Mouse (Mus musculus): Measurements from ENCODE around the gene Akr1c14. TPM values are rescaled to one million over a fixed set of nuclear protein-coding genes. Genes with fewer than 3 reads are reported as not detected.
"Not testable (repeated sequence)": the region's sequence is repeated elsewhere in the genome, so short reads cannot be mapped to it uniquely, and the experiment has no call there.

Gene Akr1c14
- polyA plus RNA-seq, 1 experiment from 2014 or later: not detected

- WGBS (ENCODE audit: missing documents): 90% methylated on average over 9 of the region's 9 CpGs
- no peak overlapping the region for H3K4me3 ChIP-seq (ENCODE audit: inconsistent target)
- H3K27ac ChIP-seq: no peak overlapping the region
- H3K79me2 ChIP-seq (ENCODE audit: inconsistent target): no peaks in the 10 kb centered on the region
- H3K36me3 ChIP-seq (ENCODE audit: inconsistent target): no peaks in the 10 kb centered on the region
Observed at GRCm38 (mm10) chr13:4076517-4077435, 28.0 kb downstream of the Akr1c14 start.

DNA sequence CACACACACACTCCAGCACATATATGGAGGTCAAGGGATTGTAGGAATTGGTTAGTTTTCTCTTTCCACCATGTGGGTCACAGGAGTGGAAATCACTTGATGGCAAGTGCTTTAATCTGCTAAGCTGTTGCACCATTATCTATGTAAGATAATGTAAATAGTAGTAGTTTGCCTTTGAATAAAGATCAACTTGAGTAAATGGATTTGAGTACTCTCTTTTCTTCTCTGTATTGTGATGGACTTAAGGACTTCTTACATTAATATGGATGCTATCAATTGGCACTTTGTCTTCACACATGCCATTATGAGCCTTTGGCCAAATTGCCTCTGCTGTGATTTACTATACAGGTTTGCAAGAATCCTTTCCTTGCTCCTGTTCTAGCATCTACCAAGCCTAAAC lies 31.1 kb downstream of the Akr1c14 start:
- H3K79me2 ChIP-seq (ENCODE audit: inconsistent target): no peaks in the 10 kb centered on the region
- no peak overlapping the region for H3K27ac ChIP-seq
- H3K4me3 ChIP-seq (ENCODE audit: inconsistent target): no peak overlapping the region
- H3K36me3 ChIP-seq (ENCODE audit: inconsistent target): no peaks in the 10 kb centered on the region

DNA sequence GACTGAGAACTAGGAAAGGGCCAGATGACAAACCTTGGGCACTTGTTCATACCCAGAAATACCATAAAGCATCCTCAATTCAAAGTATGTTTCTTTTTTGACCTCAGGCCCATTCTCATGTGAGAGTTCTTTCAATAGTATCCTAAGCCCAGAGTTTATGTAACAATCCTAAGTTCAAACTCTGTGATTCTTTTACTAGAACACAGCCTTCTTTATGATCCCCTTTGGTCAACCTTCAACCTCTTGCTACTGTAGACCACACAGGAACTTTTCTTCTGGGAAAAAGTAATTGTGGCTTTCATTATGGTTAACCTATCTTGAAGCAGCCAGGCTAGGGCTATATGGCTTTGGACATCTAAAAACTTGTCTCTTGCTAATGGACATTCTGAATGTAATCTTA lies 52.9 kb downstream of the Akr1c14 start:
- no peaks in the 10 kb centered on the region for H3K79me2 ChIP-seq (ENCODE audit: inconsistent target)
- no peak overlapping the region for H3K4me3 ChIP-seq (ENCODE audit: inconsistent target)
- H3K27ac ChIP-seq: no peak overlapping the region
- H3K36me3 ChIP-seq (ENCODE audit: inconsistent target): no peaks in the 10 kb centered on the region

GRCm38 (mm10) chr13:4102721-4103120 lies 53.9 kb downstream of the Akr1c14 start:
- Histone ChIP-seq H3K27ac (no peak overlapping the region), H3K4me3 (ENCODE audit: inconsistent target) (no peak overlapping the region), H3K36me3 (ENCODE audit: inconsistent target) (no peaks in the 10 kb centered on the region), H3K79me2 (ENCODE audit: inconsistent target) (no peaks in the 10 kb centered on the region)

DNA sequence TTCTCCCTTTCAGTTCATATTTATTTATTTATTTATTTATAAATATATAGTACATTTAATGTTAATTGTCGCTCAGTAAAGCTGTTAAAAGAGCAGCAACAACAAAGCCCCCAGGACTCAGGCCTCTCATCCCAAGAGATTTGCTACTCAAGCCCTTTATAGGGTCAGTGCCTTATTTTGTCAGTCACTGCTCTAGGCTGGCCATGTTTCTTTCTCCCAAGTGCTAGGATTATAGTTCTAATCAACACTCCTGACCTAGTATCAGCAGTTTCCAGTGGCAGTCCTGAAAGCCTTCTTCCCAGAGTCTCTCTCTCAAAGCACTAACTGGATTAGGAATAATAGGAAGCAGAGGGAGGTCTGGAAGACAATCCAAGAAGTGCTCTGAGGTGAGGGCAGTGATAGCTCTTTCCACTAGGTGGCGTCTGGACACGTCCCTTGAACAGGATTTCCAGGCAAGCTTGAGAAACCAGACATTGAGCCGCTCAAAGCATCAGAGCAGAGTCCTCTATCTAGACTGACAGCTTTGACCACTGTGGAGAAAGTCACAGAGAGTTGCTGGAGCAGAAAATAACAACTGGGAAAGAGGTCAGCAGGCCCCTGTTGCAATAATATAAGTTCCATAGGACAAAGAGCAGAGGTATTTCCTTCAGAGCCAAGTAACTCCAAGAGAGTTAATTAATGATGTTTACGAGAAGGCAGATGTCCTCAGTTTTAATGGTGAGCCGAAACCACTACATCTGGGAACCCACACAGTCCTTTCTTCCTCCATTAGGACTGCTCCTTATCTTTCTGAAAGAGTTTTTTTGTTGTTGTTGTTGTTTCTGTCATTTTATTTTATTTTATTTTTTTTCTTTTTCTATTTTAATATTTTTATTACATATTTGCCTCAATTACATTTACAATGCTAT lies 61.7 kb downstream of the Akr1c14 start:
- Histone ChIP-seq H3K4me3 (ENCODE audit: inconsistent target) (no peak overlapping the region), H3K36me3 (ENCODE audit: inconsistent target) (no peaks in the 10 kb centered on the region), H3K79me2 (ENCODE audit: inconsistent target) (no peaks in the 10 kb centered on the region), H3K27ac (no peak overlapping the region)
- 40% methylated on average over 6 of the region's 6 CpGs for WGBS (ENCODE audit: missing documents)

DNA sequence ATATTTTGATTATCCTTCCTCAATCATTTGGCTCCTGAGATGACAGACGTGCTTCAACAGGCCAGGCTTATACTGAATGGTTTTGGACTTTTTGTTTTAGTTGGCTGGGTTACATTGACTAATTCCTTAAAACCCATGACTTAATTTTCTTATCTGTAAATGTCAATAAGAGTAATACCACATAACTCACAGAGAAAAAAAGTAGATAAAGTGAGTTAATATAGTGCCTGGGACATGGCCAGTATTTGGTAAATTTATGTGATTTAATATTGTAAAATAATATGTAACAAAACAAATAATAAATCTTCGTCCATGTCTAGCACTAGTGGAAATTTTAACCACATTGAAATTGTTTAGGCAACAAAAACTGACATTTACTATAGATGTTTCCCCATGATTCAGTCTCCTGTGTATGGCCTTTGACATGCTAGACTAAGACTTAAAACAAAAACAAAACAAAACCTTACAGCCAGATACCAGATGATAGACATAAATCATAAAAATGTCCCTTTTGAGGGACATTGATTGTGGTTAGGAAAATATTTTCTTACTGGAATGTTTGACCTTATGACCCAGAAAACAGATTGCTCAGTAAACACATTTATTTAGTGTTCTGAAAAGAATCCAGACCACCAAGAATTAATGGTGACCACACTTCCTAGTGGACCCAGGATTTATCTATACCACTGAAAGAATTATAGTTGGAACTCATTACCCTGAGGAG lies 70.5 kb downstream of the Akr1c14 start:
- no peak overlapping the region for H3K27ac ChIP-seq
- H3K79me2 ChIP-seq (ENCODE audit: inconsistent target): no peaks in the 10 kb centered on the region
- no peaks in the 10 kb centered on the region for H3K36me3 ChIP-seq (ENCODE audit: inconsistent target)
- H3K4me3 ChIP-seq (ENCODE audit: inconsistent target): no peak overlapping the region
- 86% methylated on average over 2 of the region's 2 CpGs for WGBS (ENCODE audit: missing documents)

GRCm38 (mm10) chr13:4123146-4123545 lies 74.3 kb downstream of the Akr1c14 start:
- Histone ChIP-seq H3K27ac (no peak overlapping the region), H3K36me3 (ENCODE audit: inconsistent target) (no peaks in the 10 kb centered on the region), H3K4me3 (ENCODE audit: inconsistent target) (no peak overlapping the region), H3K79me2 (ENCODE audit: inconsistent target) (no peaks in the 10 kb centered on the region)
- WGBS (ENCODE audit: missing documents): 89% methylated on average over 6 of the region's 7 CpGs

- not testable (repeated sequence) for H3K4me3 ChIP-seq (ENCODE audit: inconsistent target); H3K79me2 ChIP-seq (ENCODE audit: inconsistent target); H3K27ac ChIP-seq; H3K36me3 ChIP-seq (ENCODE audit: inconsistent target)
- 88% methylated on average over 6 of the region's 6 CpGs for WGBS (ENCODE audit: missing documents)
Observed at GRCm38 (mm10) chr13:4124471-4124870, 75.7 kb downstream of the Akr1c14 start.

DNA sequence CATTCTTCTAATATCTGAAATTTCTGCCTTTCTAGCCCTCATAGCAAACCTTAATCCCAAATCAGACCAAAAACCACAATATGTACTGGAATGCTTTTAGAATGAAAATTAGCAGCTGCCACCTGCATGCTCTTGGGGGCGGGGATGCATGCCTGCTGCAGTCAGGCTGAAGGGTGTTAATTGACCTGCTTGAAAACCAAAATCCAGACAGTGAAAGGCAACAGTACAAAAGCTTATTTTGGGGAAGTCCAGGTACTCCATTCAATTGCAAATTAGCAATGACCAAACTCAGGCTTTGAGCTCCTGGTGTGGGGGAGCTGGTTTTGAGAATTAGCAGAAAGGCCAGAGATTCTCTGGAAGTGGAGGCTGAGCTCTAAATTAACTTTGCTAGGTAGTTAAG lies 77.0 kb downstream of the Akr1c14 start:
- 100% methylated on average over 1 of the region's 1 CpGs for WGBS (ENCODE audit: missing documents)
- not testable (repeated sequence) for H3K79me2 ChIP-seq (ENCODE audit: inconsistent target); H3K36me3 ChIP-seq (ENCODE audit: inconsistent target); H3K4me3 ChIP-seq (ENCODE audit: inconsistent target); H3K27ac ChIP-seq

- WGBS (ENCODE audit: missing documents): 28% methylated on average over 5 of the region's 5 CpGs
- H3K27ac ChIP-seq: no peak overlapping the region
Observed at GRCm38 (mm10) chr13:4129100-4129499, 80.3 kb downstream of the Akr1c14 start.

DNA sequence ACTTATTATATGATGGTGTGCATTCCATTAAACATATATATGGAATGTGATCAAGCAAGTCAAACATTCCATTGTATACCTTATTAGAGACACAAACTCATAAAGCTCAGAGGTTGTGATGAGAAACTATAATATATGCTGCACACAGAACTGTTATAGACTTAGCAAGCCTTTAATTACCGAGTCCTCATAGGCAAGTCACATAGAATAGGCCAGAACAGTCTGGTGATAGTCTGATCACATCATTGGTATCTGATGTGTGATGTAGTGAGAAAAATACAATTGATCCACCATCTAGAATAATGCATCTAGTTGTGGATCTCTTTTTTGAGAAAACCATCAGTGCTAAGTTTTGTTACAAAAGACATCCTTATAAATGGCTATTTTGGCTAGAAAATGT lies 82.5 kb downstream of the Akr1c14 start:
- 100% methylated on average over 1 of the region's 1 CpGs for WGBS (ENCODE audit: missing documents)
- Histone ChIP-seq H3K36me3 (ENCODE audit: inconsistent target) (no peaks in the 10 kb centered on the region), H3K4me3 (ENCODE audit: inconsistent target) (no peak overlapping the region), H3K79me2 (ENCODE audit: inconsistent target) (no peaks in the 10 kb centered on the region), H3K27ac (no peak overlapping the region)

More at GRCm38 (mm10) chr13:4129100-4129499, 80.3 kb downstream of the Akr1c14 start:
- Histone ChIP-seq H3K79me2 (ENCODE audit: inconsistent target) (no peaks in the 10 kb centered on the region), H3K36me3 (ENCODE audit: inconsistent target) (no peaks in the 10 kb centered on the region), H3K4me3 (ENCODE audit: inconsistent target) (no peak overlapping the region)

DNA sequence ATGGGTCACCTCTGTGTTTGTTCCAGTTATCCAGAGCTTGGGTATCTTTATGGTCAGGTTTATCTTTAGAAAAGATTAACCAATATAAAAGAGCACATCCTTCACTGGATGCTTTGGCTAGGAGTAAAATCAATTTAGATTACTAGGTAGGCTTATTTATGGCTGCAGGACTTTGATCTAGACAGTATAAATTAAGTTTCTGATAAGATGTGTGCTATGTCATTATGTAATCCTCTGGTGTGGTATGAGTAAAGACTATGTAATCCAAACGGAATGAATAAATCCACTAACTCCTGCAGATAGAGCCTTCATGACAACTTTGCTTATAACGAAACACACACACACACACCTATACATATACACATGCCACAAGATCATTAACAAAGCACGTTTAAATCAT lies 82.9 kb downstream of the Akr1c14 start:
- H3K79me2 ChIP-seq (ENCODE audit: inconsistent target): no peaks in the 10 kb centered on the region
- 76% methylated on average over 3 of the region's 3 CpGs for WGBS (ENCODE audit: missing documents)

GRCm38 (mm10) chr13:4133070-4133469 lies 84.3 kb downstream of the Akr1c14 start:
- Histone ChIP-seq H3K4me3 (ENCODE audit: inconsistent target) (no peak overlapping the region), H3K27ac (no peak overlapping the region), H3K36me3 (ENCODE audit: inconsistent target) (no peaks in the 10 kb centered on the region), H3K79me2 (ENCODE audit: inconsistent target) (no peaks in the 10 kb centered on the region)
- WGBS (ENCODE audit: missing documents): 13% methylated on average over 1 of the region's 2 CpGs

More for the DNA sequence above, 82.9 kb downstream of the Akr1c14 start:
- no peak overlapping the region for H3K27ac ChIP-seq
- no peaks in the 10 kb centered on the region for H3K36me3 ChIP-seq (ENCODE audit: inconsistent target)
- H3K4me3 ChIP-seq (ENCODE audit: inconsistent target): no peak overlapping the region

Measured in macrophage (primary cell).